Mouse (Mus musculus) inflammation-experienced regulatory T-cells (primary cell): Measurements from ENCODE around the gene Tmem59. TPM values are rescaled to one million over a fixed set of nuclear protein-coding genes. Genes with fewer than 3 reads are reported as not detected.

ENCODE experiments used
- polyA plus RNA-seq, 2 experiments: library from polyadenylated mRNA; unstranded; fragments of 100-300 nt; shearing (Covaris generic); gene quantifications; one replicate each; pipeline ENCODE4 v1.2.1; 2017

Tmem59 gene
- 100 to 1,000 TPM; 395 to 444 TPM for polyA plus RNA-seq

DNA sequence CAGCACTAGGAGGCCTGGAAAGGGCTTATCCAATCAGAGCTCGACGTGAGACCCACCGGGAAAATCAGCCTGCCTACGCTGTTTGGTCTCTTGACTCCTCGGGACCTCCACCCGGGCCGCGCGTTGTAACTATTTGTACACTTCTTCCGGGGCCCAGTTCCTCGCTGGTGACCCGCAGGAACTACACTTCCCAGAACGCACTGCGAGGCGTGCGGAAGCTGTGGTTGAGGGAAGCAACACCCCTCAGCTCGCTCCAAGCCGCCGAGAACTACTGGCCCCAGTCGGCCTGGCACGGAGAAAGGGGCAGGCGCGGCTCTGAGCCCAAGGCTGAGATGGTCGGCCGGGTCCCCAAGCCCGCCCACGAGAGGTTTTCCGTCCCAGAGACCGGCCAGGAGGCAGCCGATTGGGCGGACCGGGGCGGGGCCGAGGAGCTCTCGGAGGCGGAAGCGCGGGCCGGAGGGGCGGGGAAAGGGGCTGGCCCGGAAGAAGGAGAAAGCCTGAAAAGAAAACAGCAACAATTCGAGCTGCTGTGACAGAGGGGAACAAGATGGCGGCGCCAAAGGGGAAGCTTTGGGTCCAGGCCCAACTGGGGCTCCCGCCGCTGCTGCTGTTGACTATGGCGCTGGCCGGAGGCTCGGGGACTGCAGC, at the start of gene Tmem59:
Tmem59 (plus strand) TSS at position 218 of the 648 bp plus-strand sequence.

DNA sequence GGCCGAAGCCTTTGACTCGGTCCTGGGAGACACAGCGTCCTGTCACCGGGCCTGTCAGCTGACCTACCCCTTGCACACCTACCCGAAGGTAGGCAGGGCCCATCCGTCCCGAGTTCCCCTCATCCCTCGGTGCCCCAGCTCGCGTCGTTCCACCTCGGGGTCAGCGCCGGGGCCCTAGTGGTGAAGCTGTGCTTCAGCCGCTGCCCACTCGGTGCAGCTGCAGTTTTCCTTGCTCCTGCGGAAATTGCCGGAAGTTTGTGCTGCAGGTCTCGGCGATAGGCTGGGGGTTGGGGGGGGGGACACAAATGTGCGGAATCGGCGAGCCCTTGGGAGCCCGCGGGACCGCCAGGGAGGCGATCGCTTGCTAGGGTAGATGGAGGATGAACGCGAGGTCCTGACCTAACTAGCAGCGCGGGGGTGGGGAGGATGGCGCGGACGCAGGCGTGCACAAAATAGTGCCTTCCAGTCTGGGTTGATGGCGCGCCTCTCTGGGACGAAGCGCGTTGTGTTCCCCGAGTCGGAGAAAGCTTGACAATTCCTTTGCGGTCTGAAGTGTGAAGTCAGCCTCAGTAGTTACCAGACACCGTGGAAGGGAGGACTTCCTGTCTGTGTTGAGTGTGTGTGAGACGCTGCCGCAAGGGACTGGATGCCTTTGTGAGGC, 761 bp downstream of the Tmem59 start, which contains the start of gene Tceanc2:
Tceanc2 (minus strand) TSS at position 287 of the 661 bp plus-strand sequence.

DNA sequence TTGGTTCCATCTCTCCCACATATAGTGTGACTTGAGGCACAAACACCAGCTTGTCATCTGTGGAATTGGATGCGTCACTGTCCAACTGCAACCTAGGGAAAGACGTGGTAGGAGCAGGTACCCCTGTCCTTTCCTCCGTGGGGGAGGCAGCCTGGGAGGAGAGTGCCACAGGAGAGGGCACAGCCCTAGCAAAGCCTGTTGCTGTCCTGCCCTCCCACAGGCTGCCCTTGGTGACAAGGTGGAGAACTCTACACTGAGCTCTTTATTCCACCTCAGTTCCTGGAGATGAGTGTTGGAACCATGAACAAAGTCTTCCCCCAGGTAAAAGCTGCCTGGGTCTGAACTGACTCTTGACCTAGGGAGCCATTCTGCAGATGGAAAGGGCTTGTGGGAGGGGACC, 30.7 kb downstream of the Tmem59 start, which contains the start of gene Ldlrad1:
Ldlrad1 (plus strand) TSS at position 301 of the 400 bp plus-strand sequence.

Other genes with a start within 250 kb of the Tmem59 start
- 10 to 100 TPM; 62.8 to 67.5 TPM for gene Mrpl37, start 111.5 kb upstream of the Tmem59 start, polyA plus RNA-seq
- 1 to 10 TPM; 8.2 to 9.0 TPM for gene Cyb5rl, start 111.4 kb upstream of the Tmem59 start, polyA plus RNA-seq
- gene Cdcp2, start 81.5 kb upstream of the Tmem59 start, polyA plus RNA-seq, result 1 to 10 TPM in 1 of 2 experiments, not detected in 1; 1.2 TPM
- gene Tceanc2, start 717 bp downstream of the Tmem59 start, polyA plus RNA-seq, result 10 to 100 TPM; 18.4 to 18.6 TPM
- gene Ldlrad1, start 30.8 kb downstream of the Tmem59 start, polyA plus RNA-seq, result not detected
- 10 to 100 TPM; 27.0 to 29.8 TPM for gene Lrrc42, start 75.1 kb downstream of the Tmem59 start, polyA plus RNA-seq
- 10 to 100 TPM; 12.4 to 16.4 TPM for gene Hspb11, start 75.2 kb downstream of the Tmem59 start, polyA plus RNA-seq
- gene Dio1, start 128.8 kb downstream of the Tmem59 start, polyA plus RNA-seq, result under 1 TPM in 1 of 2 experiments, not detected in 1; 0.82 TPM
- 100 to 1,000 TPM; 111 to 112 TPM for gene Yipf1, start 136.0 kb downstream of the Tmem59 start, polyA plus RNA-seq
- 1 to 10 TPM; 6.8 to 7.9 TPM for gene Ndc1, start 189.4 kb downstream of the Tmem59 start, polyA plus RNA-seq